Mouse (Mus musculus): ENCODE results near the gene Aldh1a1.

Gene Aldh1a1

GRCm38 (mm10) chr19:20653082-20653676, 160.7 kb downstream of the Aldh1a1 start:
- DNase-seq (ENCODE audit: low spot score), result no peak

GRCm38 (mm10) chr19:20654141-20654873, 161.8 kb downstream of the Aldh1a1 start:
- no peak for DNase-seq (ENCODE audit: low spot score)

GRCm38 (mm10) chr19:20677697-20678355, 185.3 kb downstream of the Aldh1a1 start:
- DNase-seq (ENCODE audit: low spot score), result no peak

Measured in spleen, adult 12 weeks (tissue).